Mouse (Mus musculus) ES-Bruce4 (cell line): ENCODE results near the gene Dpp10. TPM values are rescaled to one million over a fixed set of nuclear protein-coding genes. Genes with fewer than 3 reads are reported as not detected.

Experiments used
- H3K27ac ChIP-seq: 2 replicates; pipeline ENCODE4 v1.5.1; 2012; ENCODE audit warnings: low read length, inconsistent platforms; ENCODE audit not compliant: insufficient read depth
- H3K27me3 ChIP-seq: 2 replicates; pipeline ENCODE4 v1.6.1; 2012; ENCODE audit warnings: mild to moderate bottlenecking, low read length, inconsistent platforms; ENCODE audit not compliant: control insufficient read depth, poor library complexity, insufficient read depth, severe bottlenecking
- H3K36me3 ChIP-seq: 2 replicates; pipeline ENCODE4 v1.6.1; 2012; ENCODE audit warnings: inconsistent platforms, mild to moderate bottlenecking, low read length, moderate library complexity; ENCODE audit not compliant: control insufficient read depth, poor library complexity, insufficient read depth, severe bottlenecking
- H3K4me1 ChIP-seq: one replicate; pipeline ENCODE4 v1.8.1; 2011; ENCODE audit warnings: low read length; ENCODE audit not compliant: control insufficient read depth, insufficient read depth
- H3K4me3 ChIP-seq: 2 replicates; pipeline ENCODE4 v1.5.1; 2011; ENCODE audit warnings: low read depth, mild to moderate bottlenecking, low read length
- H3K9ac ChIP-seq: 2 replicates; pipeline ENCODE4 v1.6.1; 2012; ENCODE audit warnings: low read depth, mild to moderate bottlenecking, inconsistent platforms; ENCODE audit not compliant: poor library complexity, severe bottlenecking
- H3K9me3 ChIP-seq: replicated peaks from 2 replicates; pipeline ENCODE4 v1.6.1; 2012; ENCODE audit warnings: mild to moderate bottlenecking, low read length, inconsistent platforms; ENCODE audit not compliant: control insufficient read depth, poor library complexity, insufficient read depth, severe bottlenecking
- CTCF ChIP-seq: IDR thresholded peaks from one replicate; pipeline ENCODE4 v1.8.1; 2011; ENCODE audit warnings: low read depth, low read length
- EP300 ChIP-seq: IDR thresholded peaks from 2 replicates; pipeline ENCODE4 v1.6.1; 2011; ENCODE audit warnings: low read depth, low read length; ENCODE audit not compliant: insufficient read depth
- POLR2A ChIP-seq: IDR thresholded peaks from one replicate; pipeline ENCODE4 v1.8.1; 2011; ENCODE audit warnings: low read length; ENCODE audit not compliant: insufficient read depth
- polyA plus RNA-seq: library from polyadenylated mRNA; stranded (reverse); fragments of >200 nt; gene quantifications from 2 replicates; pipeline ENCODE4 v1.2.4, GENCODE M21; 2011; ENCODE audit warnings: low read depth; ENCODE audit not compliant: missing spikeins, insufficient read depth, insufficient read length

Gene Dpp10
- polyA plus RNA-seq, 1 experiment: 0.33 TPM

DNA sequence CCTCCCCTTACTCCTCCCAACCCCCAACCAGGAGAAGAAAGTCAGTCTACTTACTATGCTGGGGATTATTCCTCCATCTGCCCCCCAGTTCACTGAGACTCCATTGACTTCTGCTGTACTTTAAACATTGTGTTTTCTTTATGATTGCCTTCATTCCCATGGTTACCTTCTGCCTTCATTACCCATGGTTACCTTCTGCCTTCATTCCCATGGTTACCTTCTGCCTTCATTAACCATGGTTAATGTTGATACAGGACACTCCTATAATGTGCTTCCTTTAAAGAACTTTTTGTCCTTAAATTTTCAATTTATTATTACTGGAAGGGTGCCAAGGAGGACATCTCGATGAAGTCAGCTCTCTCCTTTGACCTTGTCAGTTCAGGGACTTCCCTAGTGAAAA, 158.1 kb downstream of the Dpp10 start:
- Histone ChIP-seq H3K4me3 (no peak overlapping the region), H3K9ac (no peak overlapping the region)
- no peak for TF ChIP-seq EP300

DNA sequence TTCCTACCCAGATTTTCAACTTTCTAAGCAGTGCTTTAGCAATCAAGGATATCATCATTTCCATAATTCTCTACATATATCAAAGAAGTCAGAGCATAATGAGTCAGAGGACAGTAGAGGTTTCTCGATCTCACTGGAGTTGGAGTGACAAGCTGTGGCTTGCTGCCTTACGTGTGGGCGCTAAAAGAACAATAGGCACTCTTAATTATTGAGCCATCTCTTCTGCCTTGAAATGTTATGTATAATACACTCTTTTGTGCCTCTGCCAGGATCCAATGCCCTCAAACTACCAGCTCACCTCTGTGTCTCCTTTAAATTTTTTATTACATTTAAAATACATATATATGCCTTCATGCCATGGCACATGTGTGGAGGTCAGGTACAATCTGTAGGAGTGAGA, 198.5 kb downstream of the Dpp10 start:
- Histone ChIP-seq H3K27ac (no peak overlapping the region), H3K27me3 (no peaks in the 10 kb centered on the region), H3K4me3 (no peak overlapping the region), H3K36me3 (no peaks in the 10 kb centered on the region), H3K4me1 (no peaks in the 10 kb centered on the region), H3K9me3 (no peaks in the 10 kb centered on the region), H3K9ac (no peak overlapping the region)
- no peak for TF ChIP-seq EP300
- no peak for TF ChIP-seq CTCF

More for the DNA sequence above, 158.1 kb downstream of the Dpp10 start:
- H3K9me3 ChIP-seq: no peaks in the 10 kb centered on the region
- no peaks in the 10 kb centered on the region for H3K27me3 ChIP-seq
- H3K4me1 ChIP-seq: no peaks in the 10 kb centered on the region
- H3K36me3 ChIP-seq: no peaks in the 10 kb centered on the region
- H3K27ac ChIP-seq: no peak overlapping the region

GRCm38 (mm10) chr1:123801206-123801605, 244.2 kb downstream of the Dpp10 start:
- Histone ChIP-seq H3K27ac (no peak overlapping the region; the same call in 1 of the 2 replicates), H3K9ac (no peak overlapping the region), H3K9me3 (no peaks in the 10 kb centered on the region), H3K4me3 (no peak overlapping the region), H3K36me3 (no peaks in the 10 kb centered on the region), H3K4me1 (no peaks in the 10 kb centered on the region), H3K27me3 (peaks cover 2% of the 10 kb centered on the region; the same call in 1 of the 2 replicates)
- no peak for TF ChIP-seq EP300
- TF ChIP-seq CTCF: no peak
- no peak for TF ChIP-seq POLR2A

GRCm38 (mm10) chr1:123765511-123765910, 279.8 kb downstream of the Dpp10 start:
- Histone ChIP-seq H3K27me3 (no peaks in the 10 kb centered on the region), H3K27ac (no peak overlapping the region), H3K36me3 (no peaks in the 10 kb centered on the region), H3K9ac (no peak overlapping the region), H3K9me3 (no peaks in the 10 kb centered on the region), H3K4me1 (no peaks in the 10 kb centered on the region), H3K4me3 (no peak overlapping the region)
- no peak for TF ChIP-seq EP300

DNA sequence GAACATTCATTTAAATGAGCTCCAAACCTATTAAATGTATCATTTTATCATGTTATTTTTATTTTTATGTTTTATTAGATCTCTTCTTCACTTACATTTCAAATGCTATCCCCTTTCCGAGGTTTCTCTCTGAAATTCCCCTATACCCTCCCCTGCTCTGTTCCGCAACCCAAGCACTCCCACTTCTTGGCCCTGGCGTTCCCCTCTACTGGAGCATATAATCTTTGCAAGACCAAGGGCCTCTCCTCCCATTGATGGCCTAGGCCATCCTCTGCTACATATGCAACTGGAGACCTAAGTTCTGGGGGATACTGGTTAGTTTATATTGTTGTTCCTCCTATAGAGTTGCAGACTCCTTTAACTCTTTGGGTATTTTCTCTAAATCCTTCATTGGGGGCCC, 283.1 kb downstream of the Dpp10 start:
- H3K27ac ChIP-seq: no peak overlapping the region
- H3K4me3 ChIP-seq: no peak overlapping the region
- no peaks in the 10 kb centered on the region for H3K27me3 ChIP-seq
- no peak overlapping the region for H3K9ac ChIP-seq
- H3K36me3 ChIP-seq: no peaks in the 10 kb centered on the region
- TF ChIP-seq EP300 (no peak), CTCF (no peak), POLR2A (no peak)
- H3K9me3 ChIP-seq: no peaks in the 10 kb centered on the region
- H3K4me1 ChIP-seq: no peaks in the 10 kb centered on the region

- Histone ChIP-seq H3K4me3 (no peak overlapping the region), H3K27ac (no peak overlapping the region), H3K4me1 (no peaks in the 10 kb centered on the region), H3K9me3 (no peaks in the 10 kb centered on the region), H3K27me3 (no peaks in the 10 kb centered on the region), H3K9ac (no peak overlapping the region), H3K36me3 (no peaks in the 10 kb centered on the region)
- TF ChIP-seq EP300 (no peak), POLR2A (no peak), CTCF (no peak)
Measured at GRCm38 (mm10) chr1:123756055-123756454, 289.3 kb downstream of the Dpp10 start.

- no peaks in the 10 kb centered on the region for H3K4me1 ChIP-seq
- no peak overlapping the region for H3K27ac ChIP-seq
- H3K27me3 ChIP-seq: no peaks in the 10 kb centered on the region
- H3K36me3 ChIP-seq: no peaks in the 10 kb centered on the region
- TF ChIP-seq POLR2A (no peak), CTCF (no peak), EP300 (no peak)
- no peak overlapping the region for H3K4me3 ChIP-seq
- H3K9me3 ChIP-seq: no peaks in the 10 kb centered on the region
- no peak overlapping the region for H3K9ac ChIP-seq
Measured at GRCm38 (mm10) chr1:123707292-123707691, 338.1 kb downstream of the Dpp10 start.
